Mouse (Mus musculus): Measurements from ENCODE around the gene Unc5c. TPM values are rescaled to one million over a fixed set of nuclear protein-coding genes. Genes with fewer than 3 reads are reported as not detected.

Gene Unc5c
- total RNA-seq, 2 experiments from 2014 or later, result 4.2 to 5.0 TPM

DNA sequence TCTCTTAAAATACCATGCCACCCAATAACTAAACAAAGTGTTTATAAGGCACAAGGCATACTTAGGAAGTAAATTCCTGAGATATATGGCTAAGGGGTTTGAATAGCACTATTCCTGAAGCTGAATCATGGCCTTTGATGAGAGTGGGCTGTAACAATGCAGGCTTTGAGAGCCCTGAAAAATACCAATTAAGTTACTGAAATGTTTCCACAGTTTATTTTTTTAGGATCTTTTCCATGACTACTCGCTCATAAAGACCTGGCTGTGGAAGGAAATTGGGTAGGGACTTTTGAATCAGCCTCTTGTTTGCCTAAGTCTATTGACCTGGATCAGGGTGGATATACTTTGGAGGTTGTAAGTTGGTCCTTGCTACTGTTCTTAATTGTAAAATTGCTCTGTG is 44.8 kb downstream of the Unc5c start:
- no peak for DNase-seq

DNA sequence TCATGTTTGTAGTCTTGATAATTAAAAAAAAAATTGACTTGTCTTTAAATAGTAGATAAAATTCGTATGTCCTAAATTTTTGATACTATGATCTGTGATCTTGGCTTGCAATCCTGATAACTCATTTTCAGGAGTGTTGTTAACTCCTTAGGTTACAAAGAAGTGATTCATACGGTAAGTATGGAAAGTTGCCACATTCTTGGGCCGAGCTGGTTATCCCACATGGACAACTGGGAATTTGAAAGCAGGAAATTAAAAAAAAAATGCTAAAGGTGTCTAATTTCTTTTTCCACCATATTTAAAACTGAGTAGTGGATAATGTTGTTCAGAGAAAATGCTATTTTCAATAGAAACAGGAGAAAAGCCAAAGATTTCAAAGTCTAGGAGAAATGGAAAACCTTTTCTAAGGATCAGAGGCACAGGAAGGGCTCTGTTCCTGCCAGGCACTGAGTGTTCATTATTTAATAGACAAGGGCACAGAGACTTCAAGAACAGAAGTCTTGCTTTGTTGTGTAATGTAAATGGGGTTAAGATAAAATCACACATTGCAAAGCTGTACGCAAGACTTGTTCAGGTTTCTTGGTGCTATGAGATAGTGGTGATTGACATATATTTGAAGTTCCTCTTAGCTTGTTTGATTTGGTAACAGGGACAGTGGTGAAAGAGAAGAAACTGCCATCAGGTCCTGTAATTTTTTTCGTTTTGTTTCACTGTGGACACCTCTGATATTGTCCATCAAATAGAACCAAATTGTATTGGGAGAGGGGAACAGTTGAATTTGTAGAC is 46.4 kb downstream of the Unc5c start:
- no peak for DNase-seq

GRCm38 (mm10) chr3:141528751-141529150 is 63.7 kb downstream of the Unc5c start:
- DNase-seq, result no peak

GRCm38 (mm10) chr3:141529599-141529998 is 64.6 kb downstream of the Unc5c start:
- no peak for DNase-seq

DNA sequence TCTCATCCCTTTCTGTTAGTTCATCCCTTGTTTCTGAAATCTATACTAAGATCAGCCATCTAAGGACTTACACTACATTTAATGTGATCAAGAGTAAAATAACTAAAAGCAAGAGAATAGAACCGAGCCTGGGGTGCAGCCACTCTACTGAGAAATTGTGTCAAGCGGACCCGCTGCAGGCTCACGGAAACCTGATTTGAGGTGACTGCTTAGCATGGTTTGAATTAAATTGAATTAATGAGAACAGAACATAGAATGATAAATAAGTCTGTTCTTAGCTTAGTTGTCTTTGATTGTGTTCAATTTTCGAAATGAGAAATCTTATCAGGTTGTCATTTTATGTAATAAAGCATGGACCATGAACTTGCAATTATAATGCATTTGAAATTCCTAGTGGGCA is 68.8 kb downstream of the Unc5c start:
- DNase-seq, result no peak

- no peak for DNase-seq
Measured at GRCm38 (mm10) chr3:141536857-141537256, 71.8 kb downstream of the Unc5c start.

GRCm38 (mm10) chr3:141538120-141538519 is 73.1 kb downstream of the Unc5c start:
- no peak for DNase-seq

GRCm38 (mm10) chr3:141540749-141541148 is 75.7 kb downstream of the Unc5c start:
- no peak for DNase-seq

DNA sequence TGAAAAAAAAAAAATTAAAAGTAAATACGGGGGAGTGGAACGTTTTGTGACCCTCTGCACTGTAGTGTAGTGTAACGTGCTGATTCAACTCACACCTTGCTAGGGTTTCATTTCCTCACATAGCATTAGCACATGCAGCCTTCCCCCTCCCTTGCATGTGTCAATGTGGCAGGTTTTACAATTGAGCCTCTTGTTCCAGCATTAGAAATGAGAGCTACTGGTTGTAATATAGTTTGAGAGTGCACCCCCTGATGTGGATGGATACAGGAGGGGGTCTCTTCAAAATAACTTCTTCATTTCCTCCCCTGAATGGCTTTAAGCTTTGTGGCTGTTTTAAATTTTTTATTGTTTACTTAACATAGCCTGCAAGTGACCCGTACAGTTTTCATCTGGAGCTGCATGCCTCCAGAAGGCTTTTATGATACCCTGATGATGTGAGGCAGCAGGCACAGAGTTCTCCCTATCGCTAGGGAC is 82.4 kb downstream of the Unc5c start:
- no peak for DNase-seq

GRCm38 (mm10) chr3:141549661-141550060 is 84.6 kb downstream of the Unc5c start:
- peak; percentile 5 for DNase-seq

- no peak for DNase-seq
Measured at GRCm38 (mm10) chr3:141552960-141553359, 87.9 kb downstream of the Unc5c start.

DNA sequence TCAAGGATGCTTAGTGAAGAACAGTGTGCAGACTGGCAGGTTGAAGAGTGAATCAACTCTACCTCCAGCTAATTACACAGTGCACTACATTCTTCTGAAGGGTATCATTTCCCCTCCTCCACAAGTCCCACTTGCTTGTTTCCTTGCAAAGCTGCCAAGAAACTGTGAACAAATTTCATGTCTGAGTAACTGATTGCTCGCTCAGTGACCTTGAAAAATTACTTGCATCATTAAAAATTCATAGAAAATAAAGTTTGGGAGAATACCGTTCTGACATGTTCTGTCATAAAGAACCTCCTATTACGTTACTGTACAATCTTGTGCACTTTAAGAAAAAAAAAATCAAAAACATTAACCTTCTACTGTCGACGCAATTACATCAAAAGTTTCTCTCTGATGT is 92.1 kb downstream of the Unc5c start:
- DNase-seq, result no peak

DNA sequence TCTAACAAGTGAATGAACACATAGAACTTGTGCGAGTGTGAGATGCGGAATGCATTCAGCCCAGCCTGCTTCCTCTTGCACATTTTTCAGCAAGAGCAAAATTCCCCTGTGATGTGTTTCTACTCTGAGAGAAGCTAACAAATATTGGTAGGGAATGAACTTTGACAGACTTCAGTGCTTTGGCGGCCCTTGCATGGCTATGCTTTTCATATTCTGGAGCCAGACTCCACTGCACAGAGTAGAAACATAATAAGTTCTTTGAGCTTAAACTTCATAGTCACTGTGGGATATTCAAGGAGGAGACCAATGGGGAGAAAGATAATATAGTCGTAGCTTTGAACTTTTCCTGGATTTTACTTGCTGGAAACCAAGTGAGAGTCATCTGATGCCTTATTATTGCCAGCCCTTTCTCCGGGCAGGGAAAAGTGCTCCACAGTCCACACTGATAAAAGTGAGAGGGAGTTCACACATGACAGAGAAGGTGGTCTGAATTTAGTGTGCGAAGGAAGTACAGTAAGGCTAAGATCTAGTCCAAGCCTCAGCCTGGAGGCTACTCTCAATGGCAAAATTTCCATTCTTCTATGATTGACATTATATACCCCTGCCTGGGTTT is 110.2 kb downstream of the Unc5c start:
- DNase-seq, result no peak

GRCm38 (mm10) chr3:141577382-141577781 is 112.4 kb downstream of the Unc5c start:
- no peak for DNase-seq

DNA sequence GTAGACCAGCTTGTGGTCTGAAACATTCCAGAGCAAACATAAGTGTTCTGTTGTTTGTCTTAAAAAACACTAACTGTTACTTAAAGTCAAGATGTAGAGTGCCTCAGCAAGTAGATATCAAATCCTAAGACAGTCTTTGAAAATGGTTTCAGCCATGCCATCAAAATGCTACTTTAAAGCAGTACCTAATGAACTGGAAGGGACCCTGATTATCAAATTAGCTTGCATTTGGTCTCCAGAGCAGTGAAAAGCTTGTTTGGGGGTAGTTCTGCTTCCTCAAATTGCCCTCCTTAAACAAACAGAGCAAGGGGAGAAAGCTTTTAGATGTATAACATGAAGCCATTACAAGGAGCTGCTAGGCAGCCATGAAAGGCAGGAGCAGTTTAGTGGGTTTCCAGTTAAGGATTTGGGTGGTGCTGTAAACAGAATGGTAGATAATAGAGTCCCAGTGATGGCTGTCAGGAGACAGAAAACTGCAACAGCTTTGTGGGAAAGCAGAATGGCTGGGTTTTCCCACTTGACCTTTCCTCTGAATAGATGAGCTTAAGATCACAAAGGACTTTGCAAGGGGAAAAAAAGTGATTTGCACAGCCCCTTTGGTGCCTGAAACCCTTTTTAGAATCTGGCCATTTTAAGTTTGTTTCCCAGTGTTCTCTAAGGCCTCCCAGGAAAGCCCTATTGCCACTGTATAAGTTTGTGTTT is 116.3 kb downstream of the Unc5c start:
- DNase-seq, result no peak

GRCm38 (mm10) chr3:141581892-141582214 is 116.8 kb downstream of the Unc5c start:
- DNase-seq, result no peak

GRCm38 (mm10) chr3:141583180-141583579 is 118.2 kb downstream of the Unc5c start:
- no peak for DNase-seq

DNA sequence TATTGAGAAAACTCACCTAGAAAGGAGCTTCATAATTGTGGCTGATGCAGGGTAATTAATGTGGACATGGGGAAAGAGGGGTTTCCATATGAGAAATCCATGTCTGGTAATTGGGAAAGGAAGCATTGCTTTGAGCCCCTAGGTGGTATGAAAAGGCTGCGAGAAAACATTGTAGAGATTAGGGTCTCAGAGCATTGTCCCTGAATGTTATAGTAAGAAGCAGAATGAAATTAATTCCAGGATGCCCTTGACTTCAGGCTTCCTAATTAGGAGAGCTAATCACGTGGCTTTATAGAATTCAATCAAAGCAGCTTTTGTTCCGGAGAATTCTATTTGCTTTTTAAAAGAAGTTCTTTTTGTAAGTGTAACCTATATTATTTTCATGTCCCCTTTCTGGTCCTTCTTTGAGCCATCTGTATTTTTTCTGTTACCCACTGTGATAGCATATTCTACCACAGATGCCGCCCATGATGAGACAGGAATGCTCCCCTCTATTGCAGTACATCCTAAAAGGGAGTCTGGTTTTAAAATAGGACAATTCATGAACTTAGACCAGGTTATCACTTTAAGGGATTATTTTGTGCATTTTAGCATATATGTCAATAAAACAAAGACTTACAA is 124.5 kb downstream of the Unc5c start:
- DNase-seq, result no peak

- DNase-seq, result no peak
Measured at GRCm38 (mm10) chr3:141593249-141593648, 128.2 kb downstream of the Unc5c start.

DNA sequence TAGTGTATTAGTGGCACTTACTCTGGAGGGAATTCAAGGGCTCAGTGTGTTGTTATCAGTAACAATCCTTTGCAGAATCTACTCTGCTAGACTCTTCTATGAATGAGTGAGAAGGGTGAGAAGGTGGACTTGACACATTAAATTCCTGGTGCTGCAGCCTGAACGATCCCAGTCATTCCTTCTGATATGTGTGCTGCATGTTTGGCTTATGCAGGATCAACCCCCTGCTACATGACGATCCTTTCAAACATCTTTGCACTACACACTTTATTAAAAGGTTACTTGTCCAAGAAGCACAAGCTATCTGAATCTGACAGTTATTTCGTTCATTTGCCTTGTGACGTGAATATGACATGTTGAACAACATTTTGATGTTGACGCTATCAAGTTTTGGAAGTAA is 129.1 kb downstream of the Unc5c start:
- no peak for DNase-seq

- DNase-seq, result no peak
Measured at GRCm38 (mm10) chr3:141595073-141595472, 130.1 kb downstream of the Unc5c start.

DNA sequence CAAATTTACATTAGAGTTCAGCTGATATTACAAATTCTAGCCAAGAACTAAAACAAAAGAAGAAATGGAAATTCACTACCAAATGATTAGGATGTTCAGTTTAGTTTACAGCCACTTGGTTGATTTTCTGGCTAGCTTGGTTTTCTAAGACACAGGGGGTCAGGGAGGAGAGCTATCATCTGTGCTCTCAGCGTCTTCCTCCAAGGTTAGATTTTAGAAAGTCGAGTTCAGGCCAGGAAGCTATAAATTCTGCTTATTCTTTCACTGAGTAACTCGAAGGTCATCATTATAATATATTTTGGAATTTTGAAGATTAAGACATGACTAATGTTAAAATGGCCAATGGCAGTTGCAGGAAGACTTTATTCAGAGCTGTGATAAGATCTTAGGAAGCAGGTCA is 131.4 kb downstream of the Unc5c start:
- DNase-seq, result no peak

GRCm38 (mm10) chr3:141596881-141597280 is 131.9 kb downstream of the Unc5c start:
- DNase-seq, result no peak

Data from adrenal gland, postnatal 10 days (tissue).